24 mouse cellular contexts compared by ENCODE assay signal in the genomic region with DNA sequence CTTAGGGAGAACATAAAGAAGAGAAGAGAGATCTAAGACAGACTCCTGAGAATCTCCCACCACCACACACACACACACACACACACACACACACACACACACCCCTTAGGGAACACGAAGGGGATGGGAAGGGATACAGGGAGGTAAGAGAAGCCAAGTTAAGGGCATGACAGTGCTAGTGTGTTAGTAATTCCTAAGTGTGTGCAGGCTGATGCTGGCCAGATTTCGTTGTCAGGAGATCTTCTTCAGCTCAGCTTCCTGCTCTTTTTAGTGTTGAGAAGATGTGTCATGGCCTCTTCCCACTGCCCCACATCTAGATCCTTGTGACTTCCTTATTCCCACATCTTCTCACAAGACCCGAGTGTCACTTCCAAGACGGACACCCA. TPM values are rescaled to one million over a fixed set of nuclear protein-coding genes. Genes with fewer than 3 reads are reported as not detected.
DNase-seq lines count a peak whose midpoint lies in the region; ATAC-seq and TF ChIP-seq lines count a peak whose summit lies in the region.
"Had no signal": no experiment of that assay in that cellular context is flagged by ENCODE, and none has a peak within 500 bp of the region (broad histone marks: within the 10 kb centered on the region; RNA-seq: fewer than 3 reads in every experiment).

No protein-coding gene starts in this region.

- H3K4me3 ChIP-seq in lung, embryonic 14.5 days (ENCODE audit: low read depth, low read length), result no peak overlapping the region
- H3K4me3 ChIP-seq in lung, adult 2 months (replicated peaks; ENCODE audit: extremely low read depth, low read depth, low read length), result no peak overlapping the region
- no peak overlapping the region for H3K4me3 ChIP-seq in lung, embryonic 16.5 days (ENCODE audit: low read length)
- no peak overlapping the region for H3K4me3 ChIP-seq in heart, embryonic 10.5 days
- H3K4me3 ChIP-seq: embryonic facial prominence, embryonic 10.5 days; embryonic facial prominence, embryonic 12.5 days; forebrain, embryonic 13.5 days; forebrain, embryonic 15.5 days had no signal

- H3K4me2 ChIP-seq in lung, embryonic 14.5 days, result no peak overlapping the region
- no peak overlapping the region for H3K4me2 ChIP-seq in lung, embryonic 16.5 days (ENCODE audit: low read depth, low read length)
- H3K4me2 ChIP-seq: embryonic facial prominence, embryonic 12.5 days; forebrain, embryonic 13.5 days; forebrain, embryonic 15.5 days had no signal

- no peak for TF ChIP-seq CTCF in lung, embryonic 14.5 days (IDR thresholded peaks at IDR 0.05; ENCODE audit: low read depth)
- TF ChIP-seq CTCF in lung, adult 2 months (IDR thresholded peaks at IDR 0.05; ENCODE audit: insufficient read depth, low read length), result no peak

- ATAC-seq in lung, embryonic 14.5 days (ENCODE audit: insufficient read depth), result 0 out of 2 replicates have a peak, but pooled peaks have one; percentile 36
- ATAC-seq in lung, embryonic 16.5 days (ENCODE audit: low read depth), result peak; percentile 58; the same call in 1 of the 2 replicates
- ATAC-seq: activated CD4-positive, CD25-positive, alpha-beta regulatory T cell, adult 4 months; CD4-positive, CD25-positive, alpha-beta regulatory T cell, adult 4 months; forebrain, embryonic 13.5 days; forebrain, embryonic 15.5 days; Patski had no signal

- no peaks in the 10 kb centered on the region for H3K9me3 ChIP-seq in lung, embryonic 14.5 days (ENCODE audit: low read depth, low read length)
- no peaks in the 10 kb centered on the region for H3K9me3 ChIP-seq in lung, embryonic 16.5 days (ENCODE audit: control insufficient read depth, low read length)
- H3K9me3 ChIP-seq in heart, embryonic 10.5 days, result no peaks in the 10 kb centered on the region
- H3K9me3 ChIP-seq: embryonic facial prominence, embryonic 10.5 days; embryonic facial prominence, embryonic 12.5 days; forebrain, embryonic 13.5 days; forebrain, embryonic 15.5 days; G1E had no signal

- no peaks in the 10 kb centered on the region; the same call in 1 of the 2 replicates for H3K4me1 ChIP-seq in lung, embryonic 14.5 days (ENCODE audit: insufficient read depth)
- H3K4me1 ChIP-seq in lung, adult 2 months (ENCODE audit: control insufficient read depth, insufficient read depth, low read length), result no peaks in the 10 kb centered on the region
- peaks cover 10% of the 10 kb centered on the region; the same call in 1 of the 2 replicates for H3K4me1 ChIP-seq in lung, embryonic 16.5 days (replicated peaks; ENCODE audit: control insufficient read depth, insufficient read depth, low read length)
- peaks cover 14% of the 10 kb centered on the region for H3K4me1 ChIP-seq in heart, embryonic 10.5 days
- H3K4me1 ChIP-seq: embryonic facial prominence, embryonic 12.5 days; forebrain, embryonic 13.5 days had no signal

- H3K9ac ChIP-seq in lung, embryonic 14.5 days, result no peak overlapping the region
- no peak overlapping the region for H3K9ac ChIP-seq in lung, embryonic 16.5 days (ENCODE audit: low read length)
- H3K9ac ChIP-seq: embryonic facial prominence, embryonic 12.5 days; forebrain, embryonic 13.5 days; forebrain, embryonic 15.5 days had no signal

- no peak for TF ChIP-seq POLR2A in lung, adult 2 months (IDR thresholded peaks at IDR 0.05; ENCODE audit: borderline replicate concordance, extremely low read depth, low read depth, low read length)

- DNase-seq in lung, embryonic 14.5 days, result peak; percentile 70
- DNase-seq in lung, adult 2 months, result no peak
- DNase-seq in lung, postnatal 25 days (ENCODE audit: low spot score), result no peak
- peak; percentile 44 for DNase-seq in lung, postnatal 10 days
- no peak for DNase-seq in heart, embryonic 10.5 days (ENCODE audit: low spot score)
- DNase-seq: adrenal gland, adult 8-10 months; adrenal gland, postnatal 14 days; adrenal gland, postnatal 36 days; B cell, adult 2 months; cerebellum, adult 11-12 months; cerebellum, adult 2 months; cerebellum, adult 9-10 months; cerebellum, postnatal 10 days; cerebellum, postnatal 25 days had no signal

- peaks cover 3% of the 10 kb centered on the region for H3K36me3 ChIP-seq in lung, embryonic 14.5 days (ENCODE audit: insufficient read depth)
- H3K36me3 ChIP-seq in lung, embryonic 16.5 days (ENCODE audit: control insufficient read depth, insufficient read depth, low read length), result no peaks in the 10 kb centered on the region
- H3K36me3 ChIP-seq in heart, embryonic 10.5 days, result 0 out of 2 replicates have a peak, but pooled peaks cover 1% of the 10 kb centered on the region
- H3K36me3 ChIP-seq: embryonic facial prominence, embryonic 12.5 days; forebrain, embryonic 15.5 days had no signal

- 55% methylated on average over 4 of the region's 4 CpGs for WGBS in lung, embryonic 14.5 days
- 75% methylated on average over 4 of the region's 4 CpGs for WGBS in lung, adult 2 months
- WGBS in lung, embryonic 16.5 days, result 47% methylated on average over 4 of the region's 4 CpGs
- 79% methylated on average over 4 of the region's 4 CpGs for WGBS in heart, embryonic 10.5 days

- H3K27ac ChIP-seq in lung, embryonic 14.5 days (ENCODE audit: low read depth), result no peak overlapping the region
- no peak overlapping the region for H3K27ac ChIP-seq in lung, embryonic 16.5 days (ENCODE audit: low read length)
- H3K27ac ChIP-seq in heart, embryonic 10.5 days, result no peak overlapping the region
- H3K27ac ChIP-seq: embryonic facial prominence, embryonic 10.5 days; embryonic facial prominence, embryonic 12.5 days; forebrain, embryonic 13.5 days; forebrain, embryonic 15.5 days had no signal

- no peaks in the 10 kb centered on the region for H3K27me3 ChIP-seq in lung, embryonic 14.5 days (ENCODE audit: insufficient read depth, low read length)
- no peaks in the 10 kb centered on the region for H3K27me3 ChIP-seq in lung, embryonic 16.5 days (ENCODE audit: control insufficient read depth, insufficient read depth, low read depth, low read length)
- no peaks in the 10 kb centered on the region for H3K27me3 ChIP-seq in heart, embryonic 10.5 days (ENCODE audit: insufficient read depth, poor library complexity, severe bottlenecking)
- H3K27me3 ChIP-seq: CH12.LX; embryonic facial prominence, embryonic 12.5 days; forebrain, embryonic 13.5 days; forebrain, embryonic 15.5 days; Patski had no signal

RNA-seq across cellular contexts. Expression of a gene that starts 52.3 kb away (rescaled TPM):
- polyA plus RNA-seq in lung, embryonic 14.5 days (2014; fragmentation: Nextera tagmentation; extraction: Ambion mirVana), result 44.3 and 50.1 TPM in 2 replicates
- polyA plus RNA-seq in lung, adult 2 months (2012; rRNA removed), result 27.5 and 35.2 TPM in 2 replicates
- 52.5 and 55.1 TPM in 2 replicates for polyA plus RNA-seq in lung, embryonic 16.5 days (2015; fragmentation: Nextera tagmentation; extraction: Ambion mirVana)
- 43.4 and 46.3 TPM in 2 replicates for polyA plus RNA-seq in heart, embryonic 10.5 days (2016; fragmentation: Nextera tagmentation; extraction: Ambion mirVana)

Comparison
In these comparisons a context has a peak if more than half of its experiments do, and no peak if none do; other contexts are left out.
1. DNase-seq: peak in lung, embryonic 14.5 days (single experiment) and lung, postnatal 10 days (single experiment); none in lung, adult 2 months (single experiment), lung, postnatal 25 days (single experiment) and heart, embryonic 10.5 days (single experiment).